Mouse (Mus musculus): ENCODE measurements at regions not wholly inside any gene's neighbourhood (a gene's known extent, or its start where the extent isn't known, plus 50 kb on each side); places are given as distances from the start of the nearest gene placed in this dataset.
"Not testable (repeated sequence)": the region's sequence is repeated elsewhere in the genome, so short reads cannot be mapped to it uniquely, and the experiment has no call there.

- no peak for DNase-seq (ENCODE audit: low spot score in 2 of 2)
These were observed 56.5 kb downstream of the Gm8797 start for GRCm38 (mm10) chr3:5806947-5807575.

GRCm38 (mm10) chr3:5811071-5811590 lies 60.5 kb downstream of the Gm8797 start:
- no peak for DNase-seq (ENCODE audit: low spot score in 2 of 2)

- DNase-seq (ENCODE audit: low spot score in 2 of 2), result not testable (repeated sequence)
These were observed 69.6 kb downstream of the Gm8797 start for GRCm38 (mm10) chr3:5820243-5820642.

GRCm38 (mm10) chr3:5860237-5860636 lies 109.6 kb downstream of the Gm8797 start:
- DNase-seq (ENCODE audit: low spot score in 2 of 2), result peak; percentile 92 to 100

GRCm38 (mm10) chr3:5870407-5870806 lies 119.8 kb downstream of the Gm8797 start:
- no peak for DNase-seq (ENCODE audit: low spot score in 2 of 2)

GRCm38 (mm10) chr3:5879113-5879512 lies 128.5 kb downstream of the Gm8797 start:
- no peak for DNase-seq (ENCODE audit: low spot score in 2 of 2)

GRCm38 (mm10) chr3:5917536-5917935 lies 166.9 kb downstream of the Gm8797 start:
- no peak for DNase-seq (ENCODE audit: low spot score in 2 of 2)

- not testable (repeated sequence) for DNase-seq (ENCODE audit: low spot score in 2 of 2)
These were observed 199.6 kb downstream of the Gm8797 start for GRCm38 (mm10) chr3:5950243-5950642.

- not testable (repeated sequence) for DNase-seq (ENCODE audit: low spot score in 2 of 2)
These were observed 238.5 kb downstream of the Gm8797 start for GRCm38 (mm10) chr3:5989011-5989645.

GRCm38 (mm10) chr3:6004423-6004822 lies 253.8 kb downstream of the Gm8797 start:
- DNase-seq (ENCODE audit: low spot score in 2 of 2), result no peak

- no peak for DNase-seq (ENCODE audit: low spot score in 2 of 2)
These were observed 268.1 kb downstream of the Gm8797 start for GRCm38 (mm10) chr3:6018749-6019148.

- DNase-seq (ENCODE audit: low spot score in 2 of 2), result not testable (repeated sequence)
These were observed 290.7 kb downstream of the Gm8797 start for GRCm38 (mm10) chr3:6041325-6041724.

GRCm38 (mm10) chr3:6049472-6050045 lies 299.0 kb downstream of the Gm8797 start:
- DNase-seq (ENCODE audit: low spot score in 2 of 2), result no peak

GRCm38 (mm10) chr3:6051901-6052300 lies 301.3 kb downstream of the Gm8797 start:
- DNase-seq (ENCODE audit: low spot score in 2 of 2), result no peak

- DNase-seq (ENCODE audit: low spot score in 2 of 2), result no peak
These were observed 333.2 kb downstream of the Gm8797 start for GRCm38 (mm10) chr3:6083855-6084254.

- DNase-seq (ENCODE audit: low spot score in 2 of 2), result no peak
These were observed 336.7 kb downstream of the Gm8797 start for GRCm38 (mm10) chr3:6087267-6087666.

GRCm38 (mm10) chr3:6093931-6094330 lies 343.3 kb downstream of the Gm8797 start:
- no peak for DNase-seq (ENCODE audit: low spot score in 2 of 2)

- not testable (repeated sequence) for DNase-seq (ENCODE audit: low spot score in 2 of 2)
These were observed 343.8 kb downstream of the Gm8797 start for GRCm38 (mm10) chr3:6094410-6094809.

GRCm38 (mm10) chr3:6100863-6101262 lies 350.3 kb downstream of the Gm8797 start:
- DNase-seq (ENCODE audit: low spot score in 2 of 2), result no peak

- no peak for DNase-seq (ENCODE audit: low spot score in 2 of 2)
These were observed 352.3 kb downstream of the Gm8797 start for GRCm38 (mm10) chr3:6102866-6103265.

GRCm38 (mm10) chr3:6106659-6107058 lies 356.1 kb downstream of the Gm8797 start:
- no peak for DNase-seq (ENCODE audit: low spot score in 2 of 2)

- no peak for DNase-seq (ENCODE audit: low spot score in 2 of 2)
These were observed 357.0 kb downstream of the Gm8797 start for GRCm38 (mm10) chr3:6107377-6108155.
